Mouse (Mus musculus) erythroblast, embryonic 14.5 days (primary cell): ENCODE data around the gene Agap2.

Source experiments
- GATA1 ChIP-seq: IDR thresholded peaks from 2 replicates; pipeline ENCODE4 v1.6.1; 2012; ENCODE audit warnings: low read length, inconsistent platforms, mixed read lengths
- TAL1 ChIP-seq: IDR thresholded peaks from 3 replicates; pipeline ENCODE4 v1.6.1; 2012; ENCODE audit warnings: low read length, inconsistent platforms, mixed read lengths

GRCm38 (mm10) chr10:127049395-127050118, 25.5 kb upstream of the Agap2 start:
- no peak for TF ChIP-seq GATA1
- TF ChIP-seq TAL1: no peak
